Mouse (Mus musculus): ENCODE results near the gene Noxred1.
A peak's percentile ranks its signal among the peaks of the same experiment; 100 is the strongest.
"Not testable (repeated sequence)": the region's sequence is repeated elsewhere in the genome, so short reads cannot be mapped to it uniquely, and the experiment has no call there.

The Noxred1 gene

GRCm38 (mm10) chr12:87229633-87230032 is 8.9 kb downstream of the Noxred1 start:
- DNase-seq (ENCODE audit: low spot score in 2 of 2), result no peak

GRCm38 (mm10) chr12:87226801-87227200 is 11.7 kb downstream of the Noxred1 start:
- no peak for DNase-seq (ENCODE audit: low spot score in 2 of 2)

DNA sequence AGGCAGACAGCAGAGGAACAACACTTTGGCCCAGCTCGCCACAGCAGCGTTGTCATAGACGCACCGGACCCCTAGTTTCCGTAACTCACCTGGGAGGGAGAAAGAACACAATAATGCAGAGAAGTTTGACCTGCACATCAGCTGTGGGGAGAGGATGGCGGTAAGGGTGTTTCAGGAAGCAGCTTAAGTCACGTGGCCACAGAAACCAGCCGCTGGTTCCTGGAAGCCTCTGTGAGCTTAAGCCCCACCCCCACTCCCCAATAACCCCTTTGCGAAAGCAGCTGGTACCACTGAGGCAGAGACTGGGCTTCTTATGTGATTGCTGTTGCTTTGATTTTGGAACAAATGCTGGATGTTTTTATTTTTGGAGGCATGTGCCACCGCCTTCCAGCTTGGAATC is 13.6 kb downstream of the Noxred1 start:
- no peak for DNase-seq (ENCODE audit: low spot score in 2 of 2)

DNA sequence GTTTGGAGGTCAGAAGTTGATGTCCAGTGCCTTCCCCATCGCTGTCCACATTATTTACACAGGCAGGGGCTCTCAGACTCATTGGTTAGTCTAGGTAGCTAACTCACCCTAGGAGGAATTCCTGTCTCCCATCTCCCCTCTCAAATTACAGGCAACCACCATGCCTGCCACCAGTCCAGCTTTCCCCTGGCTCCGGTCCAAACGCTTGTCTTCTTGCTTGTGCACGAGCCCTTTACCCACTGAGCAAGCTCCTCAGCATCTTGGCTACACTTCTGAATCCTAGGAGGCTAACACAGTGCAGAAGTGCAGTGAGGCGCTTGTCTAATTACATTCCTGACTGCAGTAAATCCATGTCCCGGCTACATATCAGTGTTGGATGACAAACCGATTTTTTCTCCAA is 19.2 kb downstream of the Noxred1 start:
- no peak for DNase-seq (ENCODE audit: low spot score in 2 of 2)

- DNase-seq (ENCODE audit: low spot score in 2 of 2), result no peak
Measured at GRCm38 (mm10) chr12:87217596-87217995, 20.9 kb downstream of the Noxred1 start.

GRCm38 (mm10) chr12:87216053-87216452 is 22.5 kb downstream of the Noxred1 start:
- DNase-seq (ENCODE audit: low spot score in 2 of 2), result no peak

GRCm38 (mm10) chr12:87212844-87213606 is 25.5 kb downstream of the Noxred1 start:
- DNase-seq (ENCODE audit: low spot score in 2 of 2), result no peak

DNA sequence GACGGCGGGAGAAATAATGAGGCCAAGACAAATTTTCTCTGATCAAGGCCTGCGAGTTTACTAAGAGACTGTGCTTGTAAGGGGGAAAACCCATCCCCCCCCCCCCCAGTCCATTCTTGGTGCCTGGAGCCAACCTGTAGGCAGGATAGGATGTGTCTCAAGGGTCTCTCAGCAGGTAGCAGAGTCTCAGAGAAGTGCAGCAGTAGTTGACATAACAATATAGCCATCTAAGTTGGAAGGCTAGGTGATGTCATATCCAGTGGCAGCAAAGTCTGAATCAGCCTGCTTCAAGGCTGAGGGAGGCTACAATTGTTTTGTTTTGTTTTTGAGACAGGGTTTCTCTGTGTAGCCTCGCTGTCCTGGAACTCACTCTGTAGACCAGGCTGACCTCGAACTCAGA is 32.7 kb downstream of the Noxred1 start:
- not testable (repeated sequence) for DNase-seq (ENCODE audit: low spot score in 2 of 2)

DNA sequence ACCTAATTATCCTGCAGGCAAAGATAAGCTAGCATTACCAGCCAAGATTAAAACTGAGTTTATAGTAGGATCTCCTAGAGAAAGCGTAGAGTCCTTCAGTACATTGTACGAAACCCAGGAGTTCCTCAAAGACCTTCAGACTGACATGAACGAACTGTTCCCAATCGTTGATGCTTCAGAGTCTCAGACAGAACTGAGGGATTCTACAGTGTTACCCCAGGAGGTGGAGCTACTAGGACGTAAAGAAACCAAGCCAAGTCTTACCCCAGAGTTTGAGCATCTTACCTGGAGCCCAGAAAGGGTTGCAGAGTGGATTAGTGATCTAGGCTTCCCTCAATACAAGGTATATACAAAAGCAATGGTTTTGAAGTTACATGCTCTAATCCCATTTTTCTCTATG is 36.8 kb downstream of the Noxred1 start:
- DNase-seq (ENCODE audit: low spot score in 2 of 2), result no peak

- DNase-seq (ENCODE audit: low spot score in 2 of 2), result peak; percentile 49 to 67
Measured at GRCm38 (mm10) chr12:87199973-87200586, 38.5 kb downstream of the Noxred1 start, which contains the start of gene Tmed8. Gene Tmed8 (minus strand): TSS chr12:87200454.

- peak in 1 of 2 experiments; percentile 18 for DNase-seq (ENCODE audit: low spot score in 2 of 2)
Measured at GRCm38 (mm10) chr12:87199206-87199972, 39.1 kb downstream of the Noxred1 start, which contains the start of gene Samd15. Gene Samd15 (plus strand): TSS chr12:87199723.

GRCm38 (mm10) chr12:87198792-87199191 is 39.7 kb downstream of the Noxred1 start:
- no peak for DNase-seq (ENCODE audit: low spot score in 2 of 2)

DNA sequence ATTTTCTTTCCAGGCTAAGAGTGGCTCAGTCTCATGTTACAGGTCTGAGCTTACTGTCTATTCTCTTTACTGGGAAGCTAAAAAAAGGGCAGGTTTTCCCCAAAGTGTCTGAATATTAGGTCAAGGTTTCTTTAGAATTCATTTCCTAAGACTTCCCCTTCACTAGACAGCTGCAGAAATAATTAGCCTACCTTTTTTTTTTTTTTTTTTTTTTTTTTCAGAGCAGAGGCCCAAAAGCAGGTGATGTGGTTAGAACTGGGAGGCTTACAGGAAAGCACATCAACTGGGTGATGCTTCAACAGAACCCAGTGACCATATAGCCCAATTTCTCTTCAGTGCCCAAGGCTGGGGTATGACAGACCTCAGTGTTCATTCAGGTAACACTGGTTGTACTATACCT is 42.2 kb downstream of the Noxred1 start:
- no peak for DNase-seq (ENCODE audit: low spot score in 2 of 2)

DNA sequence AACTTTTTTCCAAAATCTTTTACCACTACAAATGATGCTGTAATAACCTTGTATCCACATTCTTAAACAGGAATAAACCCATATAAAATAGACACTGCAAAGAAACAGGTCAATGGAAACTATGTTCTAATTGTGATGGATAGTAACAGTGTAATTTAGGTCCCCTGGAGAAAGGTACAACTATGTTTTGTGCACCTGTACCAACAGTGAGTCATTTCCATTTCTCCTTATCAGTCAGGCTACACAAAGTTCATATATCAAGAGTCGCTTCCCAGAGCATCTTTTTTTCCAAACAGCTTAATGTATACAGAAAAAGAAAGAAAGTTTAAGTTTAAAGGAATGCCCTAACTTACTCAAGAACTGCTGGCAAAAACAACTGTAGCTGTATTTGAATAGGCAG is 43.5 kb downstream of the Noxred1 start:
- no peak for DNase-seq (ENCODE audit: low spot score in 2 of 2)

DNA sequence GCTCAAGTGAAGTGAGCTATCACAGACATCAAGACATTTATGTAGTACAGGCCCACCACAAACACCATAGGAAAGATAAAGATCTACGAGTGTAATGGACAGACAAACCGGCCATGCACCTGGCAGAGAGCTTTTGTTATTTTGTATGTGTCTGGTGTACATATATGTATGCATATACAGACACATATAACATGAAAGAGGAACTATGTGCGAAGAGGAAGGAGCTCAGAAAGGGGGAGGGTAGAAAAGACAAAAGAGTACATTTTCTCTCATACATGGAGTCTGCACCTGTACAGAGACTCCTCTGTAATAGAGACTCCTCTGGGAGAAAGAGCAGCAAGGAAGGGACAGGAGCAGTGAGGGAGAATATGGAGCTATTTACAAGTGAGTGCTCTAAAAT is 45.5 kb downstream of the Noxred1 start:
- DNase-seq (ENCODE audit: low spot score in 2 of 2), result no peak

DNA sequence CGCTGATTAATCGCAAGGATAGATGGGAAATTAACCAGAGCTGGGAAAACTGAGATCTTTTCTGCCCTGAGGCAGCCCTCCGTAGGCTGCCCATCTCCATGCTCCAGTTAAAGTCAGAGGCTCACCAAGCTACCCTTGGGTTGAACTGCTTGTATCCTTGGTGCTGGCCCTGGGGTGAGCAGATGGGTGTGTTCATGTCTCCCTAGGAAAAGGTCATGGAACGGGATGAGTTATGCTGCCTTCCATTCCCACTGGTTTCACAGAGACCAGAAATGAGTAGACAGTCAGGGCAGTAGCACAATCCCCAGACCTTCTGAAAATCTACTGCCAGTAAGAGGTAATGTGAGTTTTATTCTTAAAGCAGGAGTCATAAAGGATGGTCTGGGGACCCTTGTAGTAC is 60.9 kb downstream of the Noxred1 start:
- no peak for DNase-seq (ENCODE audit: low spot score in 2 of 2)

DNA sequence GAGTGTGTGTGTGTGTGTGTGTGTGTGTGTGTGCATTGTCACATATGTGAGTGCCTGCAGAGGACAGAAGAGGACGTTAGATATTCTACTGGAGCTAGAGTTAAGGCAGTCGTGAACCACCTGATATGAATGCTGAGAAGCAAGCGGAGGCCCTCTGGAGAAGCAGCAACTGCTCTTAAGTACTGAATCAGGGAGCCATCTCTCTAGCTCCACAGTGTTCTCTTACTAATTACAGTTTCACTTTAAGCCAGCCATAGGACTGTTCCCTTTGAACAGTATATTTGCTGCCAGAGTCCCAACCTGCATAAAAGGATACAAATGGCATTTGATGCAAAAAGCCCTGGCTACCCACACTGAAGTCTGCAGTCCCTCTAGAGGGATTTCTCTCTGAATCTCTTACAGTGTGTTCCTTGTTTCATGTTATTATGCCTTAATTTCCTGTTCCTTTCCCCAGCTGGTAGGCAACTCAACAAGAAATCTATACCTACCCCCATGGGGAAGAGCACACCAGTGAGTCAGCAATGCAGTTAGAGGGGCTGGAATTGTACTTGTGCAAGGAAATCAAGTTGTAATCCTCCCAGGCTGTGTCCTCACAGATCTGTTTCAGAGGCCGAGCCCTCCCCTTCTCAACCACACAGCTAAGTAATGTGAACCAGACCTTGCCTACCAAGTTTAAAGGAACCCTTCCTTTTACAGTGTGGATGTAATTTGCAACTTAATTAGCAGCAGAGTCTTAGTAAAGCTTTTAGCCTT is 63.2 kb downstream of the Noxred1 start:
- no peak for DNase-seq (ENCODE audit: low spot score in 2 of 2)
